Mouse (Mus musculus): Measurements from ENCODE around the gene Arpp21. TPM values are rescaled to one million over a fixed set of nuclear protein-coding genes. Genes with fewer than 3 reads are reported as not detected.

Arpp21 gene
- polyA plus RNA-seq, 1 experiment = 0.58 TPM

GRCm38 (mm10) chr9:112075273-112075672 lies 160.5 kb downstream of the Arpp21 start:
- H3K27me3 ChIP-seq (ENCODE audit: control insufficient read depth, insufficient read depth, low read length) = no peaks in the 10 kb centered on the region
- H3K36me3 ChIP-seq (ENCODE audit: control insufficient read depth, insufficient read depth, low read length) = no peaks in the 10 kb centered on the region
- TF ChIP-seq POLR2A (IDR thresholded peaks at IDR 0.05; ENCODE audit: control insufficient read depth, low read depth, low read length) (no peak), CTCF (IDR thresholded peaks at IDR 0.05; ENCODE audit: control insufficient read depth, insufficient read depth, insufficient replicate concordance, low read depth, low read length) (no peak)
- no peak overlapping the region for H3K27ac ChIP-seq (ENCODE audit: control insufficient read depth, insufficient read depth, low read depth, low read length)
- no peak overlapping the region for H3K4me3 ChIP-seq (ENCODE audit: control insufficient read depth, low read depth, low read length)
- no peaks in the 10 kb centered on the region for H3K4me1 ChIP-seq (ENCODE audit: control insufficient read depth, insufficient read depth, low read length)

DNA sequence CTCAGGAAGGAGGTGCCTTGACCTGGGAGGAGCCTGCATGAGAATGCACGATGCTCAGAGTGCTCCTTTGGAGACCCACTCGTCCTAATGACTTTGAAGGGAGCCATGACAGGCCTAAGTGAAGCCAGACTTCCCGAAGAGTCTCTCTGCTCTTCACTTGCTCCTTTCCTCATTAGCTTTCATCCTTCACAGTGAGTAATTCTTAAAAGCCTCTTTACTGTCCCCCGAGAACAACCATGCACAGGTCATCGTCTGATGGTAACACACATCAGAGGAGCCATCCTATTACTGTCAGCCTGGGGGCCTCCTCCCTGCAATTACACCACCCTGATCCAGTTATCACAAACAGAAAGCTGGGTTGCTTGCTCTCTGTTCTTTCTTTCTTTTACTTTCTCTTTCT lies 160.9 kb downstream of the Arpp21 start:
- H3K4me3 ChIP-seq (ENCODE audit: control insufficient read depth, low read depth, low read length) = no peak overlapping the region
- no peaks in the 10 kb centered on the region for H3K4me1 ChIP-seq (ENCODE audit: control insufficient read depth, insufficient read depth, low read length)

DNA sequence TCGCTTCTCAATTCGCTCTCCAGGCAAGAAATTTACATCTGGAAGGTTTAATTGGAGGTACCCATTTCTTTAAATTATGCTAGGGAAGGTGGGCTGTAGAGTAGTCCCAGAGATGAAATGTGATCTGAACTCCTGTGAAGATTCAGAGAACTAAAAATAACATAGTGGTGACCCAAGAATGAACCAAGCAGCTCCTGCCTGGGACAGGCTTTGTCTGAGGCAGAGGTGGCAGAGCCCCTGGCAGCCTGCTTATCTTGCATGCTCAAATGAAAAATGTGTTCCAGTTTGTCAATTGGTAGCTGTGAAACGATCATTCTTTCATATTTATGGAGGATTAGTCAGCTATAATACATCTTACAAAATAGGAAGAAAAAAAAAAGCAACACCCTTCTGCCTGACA lies 164.4 kb downstream of the Arpp21 start:
- no peak overlapping the region for H3K4me3 ChIP-seq (ENCODE audit: control insufficient read depth, low read depth, low read length)
- no peak overlapping the region for H3K27ac ChIP-seq (ENCODE audit: control insufficient read depth, insufficient read depth, low read depth, low read length)
- no peak for TF ChIP-seq POLR2A (IDR thresholded peaks at IDR 0.05; ENCODE audit: control insufficient read depth, low read depth, low read length)
- no peak for TF ChIP-seq CTCF (IDR thresholded peaks at IDR 0.05; ENCODE audit: control insufficient read depth, insufficient read depth, insufficient replicate concordance, low read depth, low read length)
- no peaks in the 10 kb centered on the region for H3K36me3 ChIP-seq (ENCODE audit: control insufficient read depth, insufficient read depth, low read length)
- H3K27me3 ChIP-seq (ENCODE audit: control insufficient read depth, insufficient read depth, low read length) = no peaks in the 10 kb centered on the region
- no peaks in the 10 kb centered on the region for H3K4me1 ChIP-seq (ENCODE audit: control insufficient read depth, insufficient read depth, low read length)

More for the DNA sequence above, 160.9 kb downstream of the Arpp21 start:
- H3K27me3 ChIP-seq (ENCODE audit: control insufficient read depth, insufficient read depth, low read length) = no peaks in the 10 kb centered on the region
- no peak overlapping the region for H3K27ac ChIP-seq (ENCODE audit: control insufficient read depth, insufficient read depth, low read depth, low read length)
- TF ChIP-seq CTCF (IDR thresholded peaks at IDR 0.05; ENCODE audit: control insufficient read depth, insufficient read depth, insufficient replicate concordance, low read depth, low read length) (no peak), POLR2A (IDR thresholded peaks at IDR 0.05; ENCODE audit: control insufficient read depth, low read depth, low read length) (no peak)
- no peaks in the 10 kb centered on the region for H3K36me3 ChIP-seq (ENCODE audit: control insufficient read depth, insufficient read depth, low read length)

DNA sequence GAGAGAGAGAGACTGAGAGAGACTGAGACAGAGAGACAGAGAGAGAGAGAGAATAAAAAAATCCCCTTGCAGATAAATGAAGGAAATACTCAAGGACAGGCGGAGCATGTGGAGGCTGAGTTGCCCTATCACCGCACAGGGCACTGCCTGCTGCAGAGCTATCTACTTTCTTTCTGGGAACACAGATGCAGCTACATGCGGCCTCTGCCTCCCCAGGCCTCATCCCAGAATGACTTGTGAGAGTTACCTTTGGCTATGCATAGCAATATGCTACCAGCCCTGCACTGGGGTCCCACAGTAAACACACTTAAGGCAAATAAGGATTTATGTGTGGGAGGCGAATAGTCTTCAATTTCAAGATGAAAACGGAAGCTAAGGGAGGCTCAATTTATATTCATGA lies 164.8 kb downstream of the Arpp21 start:
- Histone ChIP-seq H3K27me3 (ENCODE audit: control insufficient read depth, insufficient read depth, low read length) (no peaks in the 10 kb centered on the region), H3K4me3 (ENCODE audit: control insufficient read depth, low read depth, low read length) (no peak overlapping the region), H3K27ac (ENCODE audit: control insufficient read depth, insufficient read depth, low read depth, low read length) (no peak overlapping the region), H3K4me1 (ENCODE audit: control insufficient read depth, insufficient read depth, low read length) (no peaks in the 10 kb centered on the region), H3K36me3 (ENCODE audit: control insufficient read depth, insufficient read depth, low read length) (no peaks in the 10 kb centered on the region)
- TF ChIP-seq CTCF (IDR thresholded peaks at IDR 0.05; ENCODE audit: control insufficient read depth, insufficient read depth, insufficient replicate concordance, low read depth, low read length) = no peak
- no peak for TF ChIP-seq POLR2A (IDR thresholded peaks at IDR 0.05; ENCODE audit: control insufficient read depth, low read depth, low read length)

DNA sequence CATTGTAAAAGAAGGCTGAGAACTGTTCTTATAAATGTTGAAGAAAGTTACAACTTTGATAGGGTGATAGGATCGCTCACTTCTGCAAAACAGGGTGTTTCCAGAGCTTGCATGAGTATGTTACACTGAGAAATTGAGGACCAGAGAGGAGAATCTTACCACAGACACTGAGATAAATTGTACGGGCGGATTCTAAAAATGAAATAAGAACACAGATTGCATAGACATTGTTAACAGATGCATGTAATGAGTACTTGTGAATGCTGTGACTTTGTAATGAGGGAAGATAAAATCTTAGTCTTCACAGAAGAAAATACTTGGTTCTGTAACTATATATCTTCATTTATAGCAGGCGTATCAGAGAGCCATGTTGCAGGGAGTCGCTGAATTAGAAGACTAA lies 167.5 kb downstream of the Arpp21 start:
- Histone ChIP-seq H3K4me3 (ENCODE audit: control insufficient read depth, low read depth, low read length) (no peak overlapping the region), H3K27ac (ENCODE audit: control insufficient read depth, insufficient read depth, low read depth, low read length) (no peak overlapping the region), H3K36me3 (ENCODE audit: control insufficient read depth, insufficient read depth, low read length) (no peaks in the 10 kb centered on the region), H3K4me1 (ENCODE audit: control insufficient read depth, insufficient read depth, low read length) (no peaks in the 10 kb centered on the region), H3K27me3 (ENCODE audit: control insufficient read depth, insufficient read depth, low read length) (no peaks in the 10 kb centered on the region)
- TF ChIP-seq POLR2A (IDR thresholded peaks at IDR 0.05; ENCODE audit: control insufficient read depth, low read depth, low read length) (no peak), CTCF (IDR thresholded peaks at IDR 0.05; ENCODE audit: control insufficient read depth, insufficient read depth, insufficient replicate concordance, low read depth, low read length) (no peak)

- no peaks in the 10 kb centered on the region for H3K4me1 ChIP-seq (ENCODE audit: control insufficient read depth, insufficient read depth, low read length)
- no peaks in the 10 kb centered on the region for H3K36me3 ChIP-seq (ENCODE audit: control insufficient read depth, insufficient read depth, low read length)
- TF ChIP-seq POLR2A (IDR thresholded peaks at IDR 0.05; ENCODE audit: control insufficient read depth, low read depth, low read length) = no peak
- no peak for TF ChIP-seq CTCF (IDR thresholded peaks at IDR 0.05; ENCODE audit: control insufficient read depth, insufficient read depth, insufficient replicate concordance, low read depth, low read length)
- no peaks in the 10 kb centered on the region for H3K27me3 ChIP-seq (ENCODE audit: control insufficient read depth, insufficient read depth, low read length)
- no peak overlapping the region for H3K4me3 ChIP-seq (ENCODE audit: control insufficient read depth, low read depth, low read length)
- H3K27ac ChIP-seq (ENCODE audit: control insufficient read depth, insufficient read depth, low read depth, low read length) = no peak overlapping the region
These were observed 174.9 kb downstream of the Arpp21 start for GRCm38 (mm10) chr9:112060696-112061425.

- TF ChIP-seq CTCF (IDR thresholded peaks at IDR 0.05; ENCODE audit: control insufficient read depth, insufficient read depth, insufficient replicate concordance, low read depth, low read length) = no peak
- TF ChIP-seq POLR2A (IDR thresholded peaks at IDR 0.05; ENCODE audit: control insufficient read depth, low read depth, low read length) = no peak
- no peaks in the 10 kb centered on the region for H3K36me3 ChIP-seq (ENCODE audit: control insufficient read depth, insufficient read depth, low read length)
These were observed 180.8 kb downstream of the Arpp21 start for GRCm38 (mm10) chr9:112054807-112055381.

More at GRCm38 (mm10) chr9:112054807-112055381, 180.8 kb downstream of the Arpp21 start:
- no peaks in the 10 kb centered on the region for H3K27me3 ChIP-seq (ENCODE audit: control insufficient read depth, insufficient read depth, low read length)
- H3K4me3 ChIP-seq (ENCODE audit: control insufficient read depth, low read depth, low read length) = no peak overlapping the region
- no peaks in the 10 kb centered on the region for H3K4me1 ChIP-seq (ENCODE audit: control insufficient read depth, insufficient read depth, low read length)
- no peak overlapping the region for H3K27ac ChIP-seq (ENCODE audit: control insufficient read depth, insufficient read depth, low read depth, low read length)

All from testis, adult 2 months (tissue).